Mouse (Mus musculus): ENCODE measurements at regions not wholly inside any gene's neighbourhood (a gene's known extent, or its start where the extent isn't known, plus 50 kb on each side); places are given as distances from the start of the nearest gene placed in this dataset.

- TF ChIP-seq CTCF (IDR thresholded peaks at IDR 0.05; ENCODE audit: insufficient read depth, low read depth, low read length): no peak
- no peak for TF ChIP-seq POLR2A (IDR thresholded peaks at IDR 0.05; ENCODE audit: insufficient read depth, low read depth, low read length)
These were observed 731.8 kb downstream of the Defb40 start for GRCm38 (mm10) chr8:18246299-18246698.
